Mouse (Mus musculus) left cerebral cortex, adult 2 months (tissue): ENCODE results near the gene Akr1b8. TPM values are rescaled to one million over a fixed set of nuclear protein-coding genes. Genes with fewer than 3 reads are reported as not detected.
"Not testable (repeated sequence)": the region's sequence is repeated elsewhere in the genome, so short reads cannot be mapped to it uniquely, and the experiment has no call there.

Source experiments
- DNase-seq, 2 experiments: peaks; one replicate each; pipeline ENCODE4 v3.0.0; 2021 to 2022; ENCODE audit warnings: low spot score in 2 of 2, mixed read lengths in 1 of 2; ENCODE audit errors: extremely low spot score in 1 of 2
- H3K27ac ChIP-seq: fragments of 200-600 bp; 2 replicates; pipeline ENCODE4 v1.8.1; 2022
- H3K4me3 ChIP-seq: fragments of 200-600 bp; 2 replicates; pipeline ENCODE4 v1.8.1; 2022
- CTCF ChIP-seq: fragments of 200-600 bp; IDR thresholded peaks from 2 replicates; pipeline ENCODE4 v1.8.1; 2022; ENCODE audit warnings: antibody characterized with exemption, mild to moderate bottlenecking, moderate library complexity
- intact Hi-C: fragments of 180-260 bp; cut with DNase I; formaldehyde crosslinking; loops from one replicate; pipeline ENCODE4 v1.15.1; 2025
- long read RNA-seq, 2 experiments: library from polyadenylated mRNA; stranded (forward); transcript quantifications; one replicate each; pipeline ENCODE4 v2.0.0; 2021; ENCODE audit warnings: borderline mapping rate in 2 of 2
- total RNA-seq, 2 experiments: library from RNA; stranded (reverse); gene quantifications; 2 replicates each; pipeline ENCODE4 v1.2.3; 2021

Akr1b8 gene
- under 1 TPM; 0.26 to 0.68 TPM for total RNA-seq
- long read RNA-seq, experiment 1, result 0 reads
- long read RNA-seq, experiment 2, result 0 reads

DNA sequence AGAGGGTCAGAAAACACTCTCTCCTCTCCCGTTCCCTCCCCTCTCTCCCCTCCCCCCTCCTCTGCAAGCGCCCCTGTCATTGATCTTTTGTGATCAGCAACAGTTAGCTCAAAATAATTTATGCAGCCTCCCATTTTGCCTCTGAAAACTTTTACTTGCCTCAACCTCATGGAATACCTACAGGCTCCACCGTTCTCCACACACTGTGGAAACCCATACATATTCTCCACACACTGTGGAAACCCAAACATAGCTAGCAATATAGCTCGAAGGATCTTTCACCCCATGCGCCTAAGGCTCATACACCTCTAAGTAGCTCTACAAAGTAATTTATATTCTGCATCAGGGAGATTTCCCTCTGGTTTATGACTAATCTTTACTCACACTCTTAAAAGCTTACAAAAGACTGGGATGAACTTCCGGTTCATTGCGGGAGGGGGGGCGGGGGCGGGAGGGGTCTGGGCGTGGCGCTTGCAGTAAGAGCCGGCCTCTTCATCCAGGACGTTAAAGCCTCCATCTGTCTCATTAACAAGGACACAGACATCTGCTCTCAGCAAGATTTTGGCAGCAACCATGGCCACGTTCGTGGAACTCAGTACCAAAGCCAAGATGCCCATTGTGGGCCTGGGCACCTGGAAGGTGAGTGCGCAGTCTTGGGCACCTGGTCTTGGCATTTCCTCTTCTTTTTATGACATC, at the start of gene Akr1b8:
Akr1b8 (plus strand) TSS at position 462 of the 696 bp plus-strand sequence.
- DNase-seq, result no peak

DNA sequence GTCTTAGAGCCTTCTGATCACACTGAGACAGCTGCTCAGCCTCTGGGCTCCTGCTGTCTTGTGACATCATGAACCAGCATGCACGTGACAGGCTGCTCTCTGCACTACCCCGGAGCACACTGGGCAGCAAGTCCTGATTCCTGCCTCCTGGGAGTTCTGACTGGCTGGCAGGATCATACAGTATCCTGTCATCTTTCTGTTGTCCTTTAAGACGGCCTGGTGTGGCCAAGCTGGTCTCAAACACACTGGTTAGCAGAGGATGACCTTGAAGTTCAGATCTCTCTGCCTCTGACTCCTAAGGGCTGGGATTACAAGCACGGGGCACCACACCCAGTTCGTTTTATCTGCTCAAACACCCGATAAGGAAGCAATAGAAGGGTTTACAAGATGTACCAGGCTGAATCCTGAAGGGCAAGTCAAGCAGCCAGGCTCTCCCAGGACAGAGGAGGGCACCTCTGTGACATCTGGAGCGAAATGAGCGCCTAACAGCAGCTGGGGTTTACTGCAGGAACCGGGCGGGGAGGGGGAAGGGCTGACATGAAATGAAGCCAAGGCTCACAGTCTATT, 49.2 kb upstream of the Akr1b8 start:
- no peak overlapping the region for H3K27ac ChIP-seq
- no peak overlapping the region for H3K4me3 ChIP-seq
- TF ChIP-seq CTCF, result no peak
- no peak for DNase-seq
- intact Hi-C loops, result no loop called here

More for the DNA sequence above, at the start of gene Akr1b8:
- Histone ChIP-seq H3K4me3 (no peak within 1 kb of the TSS), H3K27ac (no peak within 1 kb of the TSS)
- intact Hi-C loops, result no loop called here
- no peak for TF ChIP-seq CTCF

DNA sequence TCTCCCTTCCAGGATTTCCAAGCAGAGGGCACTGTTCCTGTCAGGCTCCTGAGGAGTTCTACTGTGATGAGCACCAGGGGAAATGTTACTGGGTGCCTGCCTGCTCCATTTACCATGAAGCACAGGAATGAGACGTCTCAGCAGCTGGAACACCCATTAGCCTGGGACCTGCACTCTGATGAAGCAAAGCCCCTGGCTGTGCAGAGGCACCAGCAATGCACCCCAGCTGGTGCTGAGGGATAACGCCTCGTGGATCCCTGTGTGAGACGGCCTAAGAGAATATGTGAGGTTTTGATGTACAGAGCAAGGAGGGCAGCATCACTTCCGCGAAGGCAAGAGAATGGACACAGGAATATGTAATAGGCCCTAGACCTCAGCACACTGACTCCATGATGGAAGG, 47.1 kb upstream of the Akr1b8 start:
- no peak for DNase-seq
- intact Hi-C loops, result no loop called here
- TF ChIP-seq CTCF, result no peak
- Histone ChIP-seq H3K27ac (no peak overlapping the region), H3K4me3 (no peak overlapping the region)

DNA sequence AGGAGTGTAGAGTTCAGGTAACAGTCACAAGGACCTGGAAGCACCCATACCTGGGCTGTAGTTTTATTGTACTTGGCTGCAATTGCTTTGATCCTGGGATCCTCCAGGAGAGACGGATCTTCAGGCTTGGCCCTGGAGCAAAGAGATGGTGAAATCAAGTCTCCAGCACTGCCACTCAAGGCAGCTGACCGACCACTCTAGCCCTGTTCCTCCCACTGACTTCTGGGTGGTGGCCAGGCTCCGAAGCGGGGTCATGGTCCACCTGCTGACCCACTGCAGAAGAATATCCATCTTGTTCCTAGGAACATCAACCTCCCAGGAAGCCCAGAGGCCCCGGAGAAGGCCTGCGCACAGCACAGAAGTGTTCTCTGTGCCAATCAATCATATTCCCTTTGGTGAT, 44.4 kb upstream of the Akr1b8 start:
- intact Hi-C loops, result no loop called here
- DNase-seq, result no peak
- no peak for TF ChIP-seq CTCF
- no peak overlapping the region for H3K4me3 ChIP-seq
- no peak overlapping the region for H3K27ac ChIP-seq

DNA sequence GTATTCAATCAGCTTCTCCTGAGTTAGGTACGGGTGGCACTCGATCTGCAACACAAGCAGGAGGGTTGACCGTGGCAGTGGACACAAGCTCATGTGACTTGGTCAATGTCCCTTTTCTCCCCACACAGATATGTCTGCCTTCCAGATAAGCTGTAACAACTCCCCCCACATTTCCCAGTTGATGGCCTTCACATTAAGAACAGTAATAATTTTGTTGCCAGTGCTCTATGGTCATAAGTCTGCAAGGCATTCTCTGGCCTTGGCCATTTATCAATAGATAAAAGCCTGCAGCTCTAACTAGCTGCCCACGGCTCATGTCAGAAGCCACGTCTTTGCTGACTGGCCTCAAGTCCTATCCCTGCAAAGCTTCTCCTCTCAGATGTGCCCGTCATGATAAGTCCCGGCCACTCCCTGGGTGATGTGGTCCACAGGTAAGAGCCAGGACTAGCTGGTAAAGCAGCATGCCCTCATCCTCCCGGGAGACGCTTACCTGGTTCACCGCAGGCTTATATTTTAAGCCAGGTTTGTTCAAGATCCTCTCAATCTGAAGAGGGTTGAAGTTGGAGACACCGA, 43.8 kb upstream of the Akr1b8 start:
- DNase-seq, result no peak
- no peak for TF ChIP-seq CTCF
- intact Hi-C loops, result no loop called here
- H3K27ac ChIP-seq, result no peak overlapping the region
- no peak overlapping the region for H3K4me3 ChIP-seq

DNA sequence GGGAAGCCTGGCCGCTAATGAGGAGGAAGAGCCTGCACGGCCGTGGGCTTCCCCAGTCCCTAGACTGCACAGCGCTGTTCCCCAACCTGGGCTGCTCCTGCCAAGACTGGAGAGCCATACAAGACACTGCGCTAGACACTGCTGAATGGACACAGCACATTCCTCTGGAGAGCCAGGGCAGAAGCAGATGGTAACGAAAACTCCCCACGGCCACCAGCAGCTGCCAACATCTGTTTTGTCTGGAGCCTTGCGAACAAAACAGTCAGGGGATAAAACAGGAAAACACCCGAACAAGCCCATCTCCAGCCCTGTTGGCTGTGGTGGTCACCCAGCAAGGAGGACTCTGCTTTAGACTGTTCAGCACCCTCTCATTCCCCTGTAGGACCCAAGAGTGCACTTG, 40.5 kb upstream of the Akr1b8 start:
- H3K27ac ChIP-seq, result no peak overlapping the region
- no peak for TF ChIP-seq CTCF
- no peak overlapping the region for H3K4me3 ChIP-seq
- DNase-seq, result no peak
- intact Hi-C loops, result no loop called here

DNA sequence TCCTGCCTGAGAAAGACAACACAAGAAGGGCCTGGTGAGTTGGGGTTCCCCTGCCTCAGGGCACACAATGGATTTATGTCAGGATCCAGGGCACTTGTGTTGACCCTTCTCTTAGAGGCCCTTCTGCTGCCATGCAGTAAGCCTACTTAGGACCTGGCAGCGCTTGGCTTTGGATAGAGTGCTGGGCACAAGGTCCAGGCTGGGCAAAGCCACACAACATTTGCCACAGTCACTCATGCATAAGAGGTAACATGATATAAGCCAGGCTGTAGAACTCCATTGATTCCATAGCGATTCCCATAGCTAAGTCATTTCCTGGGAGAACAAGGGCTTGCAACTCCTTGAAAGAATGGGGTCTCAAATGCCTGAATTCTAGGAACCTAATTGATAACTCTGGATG, 40.0 kb upstream of the Akr1b8 start:
- intact Hi-C loops, result no loop called here
- DNase-seq, result no peak

DNA sequence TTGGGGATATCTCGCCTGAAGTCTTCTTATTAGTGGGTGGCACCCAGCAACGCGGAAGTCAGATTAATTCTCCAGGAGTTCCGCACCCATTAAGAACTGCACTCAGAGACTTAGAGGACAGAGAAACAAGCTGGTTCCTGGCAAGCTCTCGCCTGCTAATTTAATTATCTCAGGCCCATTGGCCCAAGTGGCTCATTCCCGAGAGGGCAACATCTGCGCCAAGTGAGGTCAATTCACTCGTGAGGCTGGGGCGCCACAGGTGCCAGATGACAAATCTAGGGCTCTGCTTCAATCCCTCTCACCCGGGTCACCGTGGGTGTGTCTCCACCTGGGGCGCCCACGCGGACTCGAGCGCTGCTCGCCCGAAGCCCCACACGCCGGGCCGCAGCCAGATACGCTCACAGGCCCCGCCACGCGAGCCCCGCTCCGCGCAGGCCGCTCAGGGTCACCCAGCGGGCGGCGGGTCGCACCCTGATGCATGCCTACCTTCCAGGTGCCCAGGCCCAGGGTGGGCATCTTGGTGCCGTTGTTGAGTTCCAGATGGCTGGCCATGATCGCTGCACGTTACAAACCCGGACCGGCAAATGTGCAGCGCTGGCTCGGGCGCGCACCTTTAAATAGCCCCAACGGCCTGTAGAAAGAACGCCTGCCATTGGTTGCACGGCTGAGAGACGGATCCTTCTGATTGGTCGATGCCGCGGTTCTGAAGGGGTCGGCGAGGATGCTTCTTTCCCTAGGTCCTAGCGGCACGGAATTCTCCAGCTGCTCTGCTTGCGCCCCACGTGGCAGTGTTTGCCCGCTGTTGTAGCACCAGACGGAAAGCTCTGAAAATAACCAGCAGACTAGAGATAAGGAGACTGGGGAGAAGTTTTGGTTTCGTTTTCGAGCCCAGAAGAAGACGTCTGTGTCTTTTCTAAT, 36.8 kb upstream of the Akr1b8 start, which contains the start of gene Akr1b3:
Akr1b3 (minus strand) TSS at position 625 of the 918 bp plus-strand sequence.
- intact Hi-C loops, result no loop called here
- Histone ChIP-seq H3K27ac (peak within 1 kb of the TSS; percentile 77), H3K4me3 (peak within 1 kb of the TSS; percentile 94)
- TF ChIP-seq CTCF, result peak; percentile 26
- peak; percentile 85 to 88 for DNase-seq

More for the DNA sequence above, 40.0 kb upstream of the Akr1b8 start:
- no peak overlapping the region for H3K27ac ChIP-seq
- TF ChIP-seq CTCF, result no peak
- no peak overlapping the region for H3K4me3 ChIP-seq

DNA sequence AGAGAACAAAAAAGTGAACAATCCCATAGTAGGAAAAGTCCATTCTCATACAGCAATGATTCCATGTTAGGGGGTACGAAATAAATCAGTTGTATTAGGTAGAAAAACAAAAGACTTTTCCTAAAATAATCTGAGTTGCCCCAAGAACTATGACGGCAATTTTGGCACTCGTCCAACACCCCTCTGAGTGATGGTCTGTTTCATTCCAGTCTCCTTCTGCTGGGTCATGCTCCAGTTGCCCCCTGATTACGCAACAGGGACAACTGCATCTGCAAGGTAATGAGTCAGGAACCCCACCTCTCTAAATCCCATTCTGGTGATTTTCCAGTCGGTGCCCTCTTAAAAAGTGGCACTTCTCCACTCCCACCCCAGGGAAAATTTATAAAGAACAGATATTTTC, 35.7 kb upstream of the Akr1b8 start:
- peak overlapping the region; percentile 94 for H3K4me3 ChIP-seq
- intact Hi-C loops, result no loop called here

DNA sequence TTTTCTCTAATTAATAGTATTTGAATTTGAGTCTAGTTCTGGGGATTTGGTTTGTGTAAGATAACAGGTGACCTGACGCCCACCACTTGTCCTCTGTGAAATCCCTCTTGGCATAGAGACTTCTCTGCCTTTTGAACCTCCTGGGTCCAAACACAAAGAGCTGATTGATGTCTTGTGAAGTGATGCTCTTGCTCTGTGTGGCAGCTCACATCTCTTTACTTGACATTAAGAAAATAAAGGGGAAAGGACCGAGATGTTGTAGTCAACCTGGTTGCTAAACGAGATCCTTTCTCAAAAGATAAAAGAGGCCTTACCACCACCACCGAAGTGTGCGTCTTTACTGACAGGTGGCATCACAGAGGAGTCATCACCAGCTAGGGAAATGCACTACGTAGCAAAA, 35.3 kb upstream of the Akr1b8 start:
- intact Hi-C loops, result no loop called here
- no peak for DNase-seq
- Histone ChIP-seq H3K4me3 (no peak overlapping the region), H3K27ac (no peak overlapping the region)
- no peak for TF ChIP-seq CTCF

More for the DNA sequence above, 35.7 kb upstream of the Akr1b8 start:
- no peak overlapping the region for H3K27ac ChIP-seq
- no peak for DNase-seq
- TF ChIP-seq CTCF, result no peak

DNA sequence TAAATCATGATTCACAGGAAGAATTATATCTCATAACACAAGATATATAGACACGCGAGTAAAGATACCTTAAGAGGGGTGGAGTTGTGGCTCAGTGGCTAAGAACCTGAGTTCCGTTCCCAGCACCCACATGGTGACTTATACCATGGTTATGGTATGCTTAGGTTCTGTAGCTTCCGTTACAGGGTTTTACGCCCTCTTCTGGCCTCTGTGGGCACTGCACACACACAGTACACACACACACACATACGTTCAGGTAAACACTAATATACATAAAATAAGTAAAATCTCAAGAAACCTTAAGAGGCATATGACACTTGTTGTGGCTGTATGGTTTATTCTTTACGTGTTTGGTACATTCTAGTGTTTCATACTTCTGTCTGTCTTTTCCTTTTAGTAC, 31.8 kb upstream of the Akr1b8 start:
- intact Hi-C loops, result no loop called here
- no peak for DNase-seq
- no peak for TF ChIP-seq CTCF
- H3K4me3 ChIP-seq, result no peak overlapping the region
- H3K27ac ChIP-seq, result no peak overlapping the region

DNA sequence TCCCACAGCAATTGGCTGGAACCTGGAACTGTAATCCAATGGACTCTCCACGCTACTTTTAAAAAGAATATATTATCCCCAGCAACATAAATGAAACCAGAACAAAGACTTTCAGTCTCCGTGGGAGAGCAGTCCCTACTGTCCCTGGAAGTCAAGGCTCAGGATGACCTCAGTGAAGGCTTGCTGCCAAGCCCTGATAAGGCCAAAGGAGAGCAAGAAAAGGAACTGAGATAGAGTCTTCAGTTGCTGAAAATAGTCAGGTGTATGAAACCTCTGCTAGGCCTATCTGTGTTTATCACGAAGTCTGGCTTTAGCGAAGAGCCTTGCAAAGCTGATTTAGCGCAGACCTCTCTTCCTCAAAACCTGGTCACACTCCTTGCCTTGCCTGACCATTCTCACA, 22.5 kb upstream of the Akr1b8 start:
- no peak overlapping the region for H3K4me3 ChIP-seq
- DNase-seq, result no peak
- H3K27ac ChIP-seq, result no peak overlapping the region
- intact Hi-C loops, result no loop called here
- no peak for TF ChIP-seq CTCF

DNA sequence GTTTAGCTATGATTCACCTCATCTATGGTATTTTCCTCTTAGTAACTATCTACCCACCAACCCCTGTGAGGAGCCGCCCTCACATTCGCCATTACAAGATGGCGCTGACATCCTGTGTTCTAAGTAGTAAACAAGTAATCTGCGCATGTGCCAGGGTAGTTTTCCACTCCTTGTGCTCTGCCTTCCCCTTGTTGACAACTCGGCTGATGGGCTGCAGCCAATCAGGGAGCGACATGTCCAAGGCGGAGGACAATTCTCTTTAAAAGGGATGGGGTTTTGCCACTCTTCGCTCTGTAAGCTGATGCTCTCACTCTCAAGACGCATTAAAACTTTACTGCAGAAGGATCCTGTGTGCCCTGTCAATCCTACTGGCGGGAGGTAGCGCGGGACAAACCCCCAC, 22.1 kb upstream of the Akr1b8 start:
- H3K27ac ChIP-seq, H3K4me3 ChIP-seq, DNase-seq, intact Hi-C loops: not testable (repeated sequence)
